Mouse (Mus musculus): ENCODE results near the gene Thoc5. TPM values are rescaled to one million over a fixed set of nuclear protein-coding genes. Genes with fewer than 3 reads are reported as not detected.
A peak's percentile ranks its signal among the peaks of the same experiment; 100 is the strongest.

Thoc5 gene
- total and polyA plus RNA-seq, 2 experiments from 2014 or later: 44.6 to 48.4 TPM

DNA sequence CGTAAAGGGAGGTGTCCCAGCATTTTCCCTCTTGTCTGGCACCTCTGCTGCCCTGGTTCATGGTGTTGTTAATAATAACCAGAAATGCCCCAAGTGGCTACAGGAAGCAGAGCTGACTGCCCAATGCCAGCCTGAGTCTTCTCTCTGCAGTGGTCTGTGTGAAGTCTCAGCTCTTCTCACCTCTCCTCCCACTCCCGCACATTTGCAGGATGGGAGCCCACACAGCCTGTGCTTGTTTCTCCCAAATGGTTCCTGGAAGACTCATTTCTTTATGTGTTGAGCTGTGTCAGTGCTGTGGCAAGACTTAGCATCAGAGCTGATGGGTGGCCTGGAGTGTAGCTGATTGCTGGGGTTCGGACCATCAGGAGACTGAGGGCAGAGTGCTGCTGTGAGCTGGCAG, 32.1 kb downstream of the Thoc5 start:
- Histone ChIP-seq H3K27me3 (ENCODE audit: insufficient read depth, low read length) (no peaks in the 10 kb centered on the region), H3K27ac (ENCODE audit: low read depth, low read length) (no peak overlapping the region), H3K4me2 (ENCODE audit: low read depth, low read length, poor library complexity, severe bottlenecking) (no peak overlapping the region), H3K4me1 (ENCODE audit: insufficient read depth, low read length) (no peaks in the 10 kb centered on the region), H3K4me3 (ENCODE audit: low read depth, low read length) (no peak overlapping the region), H3K36me3 (ENCODE audit: insufficient read depth, low read length) (peaks cover 72% of the 10 kb centered on the region), H3K9ac (replicated peaks; ENCODE audit: low read length, poor library complexity, severe bottlenecking) (no peak overlapping the region), H3K9me3 (ENCODE audit: low read length) (no peaks in the 10 kb centered on the region)
- DNase-seq (ENCODE audit: low spot score): no peak
- 93% methylated on average over 3 of the region's 3 CpGs for WGBS
- no peak for ATAC-seq (ENCODE audit: low FRiP score)
- TF ChIP-seq CTCF (IDR thresholded peaks at IDR 0.05): no peak

DNA sequence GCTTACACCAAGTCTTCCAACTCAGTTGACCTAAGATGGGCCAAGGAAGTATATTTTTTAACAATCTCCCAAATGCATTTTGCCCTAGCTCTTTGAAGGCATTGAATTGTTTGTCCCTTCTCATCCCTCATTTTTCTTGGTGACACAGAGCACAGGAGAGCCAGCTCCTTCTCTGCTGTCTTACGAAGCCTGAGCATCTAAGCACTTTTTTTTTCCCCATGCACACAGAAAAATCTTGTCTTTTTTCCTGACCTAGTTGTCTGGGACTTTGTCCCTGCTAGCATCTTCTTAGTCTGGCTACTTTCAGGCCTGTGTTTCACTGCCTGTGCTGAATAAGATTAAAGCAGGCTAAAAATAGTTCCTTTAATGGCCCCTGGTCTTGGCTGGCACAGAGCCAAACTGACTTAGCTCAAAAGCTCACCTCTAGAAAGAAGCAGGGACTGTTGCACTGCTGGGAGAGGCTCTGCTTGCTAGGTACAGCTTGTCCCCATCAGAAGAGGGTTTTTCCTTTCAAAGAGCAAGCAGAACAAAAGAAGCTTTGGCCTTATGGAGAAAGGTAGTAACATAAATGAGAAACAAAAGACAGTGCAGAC, 36.0 kb downstream of the Thoc5 start:
- DNase-seq (ENCODE audit: low spot score): peak; percentile 66
- Histone ChIP-seq H3K27me3 (ENCODE audit: insufficient read depth, low read length) (no peaks in the 10 kb centered on the region), H3K4me1 (ENCODE audit: insufficient read depth, low read length) (no peaks in the 10 kb centered on the region), H3K36me3 (ENCODE audit: insufficient read depth, low read length) (peaks cover 41% of the 10 kb centered on the region), H3K27ac (ENCODE audit: low read depth, low read length) (peak overlapping the region; percentile 27; the same call in 1 of the 2 replicates), H3K9me3 (ENCODE audit: low read length) (no peaks in the 10 kb centered on the region), H3K4me2 (ENCODE audit: low read depth, low read length, poor library complexity, severe bottlenecking) (no peak overlapping the region), H3K4me3 (ENCODE audit: low read depth, low read length) (no peak overlapping the region), H3K9ac (replicated peaks; ENCODE audit: low read length, poor library complexity, severe bottlenecking) (no peak overlapping the region)
- ATAC-seq (ENCODE audit: low FRiP score): no peak
- WGBS: 45% methylated on average over 1 of the region's 1 CpGs
- no peak for TF ChIP-seq CTCF (IDR thresholded peaks at IDR 0.05)

DNA sequence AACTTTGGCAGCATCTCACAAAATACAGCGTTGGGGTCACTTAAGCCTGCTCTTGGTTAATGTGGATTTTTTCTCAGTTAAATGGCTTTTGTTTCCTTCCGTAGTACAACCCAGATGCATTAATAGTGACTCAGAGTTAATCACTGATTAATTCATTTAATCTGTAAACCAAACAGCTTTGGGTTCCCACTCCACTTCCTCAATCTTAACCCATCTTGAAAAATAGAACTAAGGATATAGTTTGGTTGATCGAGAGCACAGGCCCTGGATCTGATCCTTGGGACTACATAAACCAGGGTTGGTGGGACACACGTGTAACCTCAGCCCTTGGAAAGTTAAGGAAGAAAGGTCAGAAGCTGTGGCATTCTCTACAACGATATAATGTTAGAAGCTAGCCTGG, 41.1 kb downstream of the Thoc5 start:
- Histone ChIP-seq H3K4me3 (ENCODE audit: low read depth, low read length) (no peak overlapping the region), H3K4me1 (ENCODE audit: insufficient read depth, low read length) (no peaks in the 10 kb centered on the region), H3K36me3 (ENCODE audit: insufficient read depth, low read length) (peaks cover 8% of the 10 kb centered on the region; the same call in 1 of the 2 replicates), H3K27me3 (ENCODE audit: insufficient read depth, low read length) (no peaks in the 10 kb centered on the region), H3K27ac (ENCODE audit: low read depth, low read length) (no peak overlapping the region), H3K9ac (replicated peaks; ENCODE audit: low read length, poor library complexity, severe bottlenecking) (no peak overlapping the region), H3K9me3 (ENCODE audit: low read length) (no peaks in the 10 kb centered on the region), H3K4me2 (ENCODE audit: low read depth, low read length, poor library complexity, severe bottlenecking) (no peak overlapping the region)
- TF ChIP-seq CTCF (IDR thresholded peaks at IDR 0.05): no peak
- 81% methylated on average over 5 of the region's 5 CpGs for WGBS
- no peak for ATAC-seq (ENCODE audit: low FRiP score)
- DNase-seq (ENCODE audit: low spot score): no peak

DNA sequence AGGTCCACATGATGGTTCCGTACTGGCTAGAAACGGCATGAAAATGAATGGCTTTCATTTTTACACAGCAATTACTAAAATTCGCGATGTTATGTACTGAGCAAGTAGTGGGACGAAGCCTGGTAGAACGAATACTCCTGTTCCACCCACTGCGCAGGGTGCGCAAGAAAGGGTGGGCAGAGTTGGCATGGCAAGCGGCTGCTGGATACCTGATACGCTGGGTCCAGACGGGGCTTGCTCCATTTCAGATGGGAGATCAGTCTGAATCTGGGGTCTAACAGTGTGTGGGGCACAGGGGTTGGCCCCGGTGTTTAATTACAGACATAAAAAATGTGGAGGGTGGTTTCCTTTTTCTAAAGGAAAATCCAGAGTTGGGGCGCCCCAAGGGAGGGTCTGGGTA, 51.4 kb downstream of the Thoc5 start:
- Histone ChIP-seq H3K27ac (ENCODE audit: low read depth, low read length) (0 out of 2 replicates have a peak overlapping the region, but pooled peaks have one; percentile 12), H3K4me2 (ENCODE audit: low read depth, low read length, poor library complexity, severe bottlenecking) (peak overlapping the region; percentile 78), H3K4me1 (ENCODE audit: insufficient read depth, low read length) (0 out of 2 replicates have a peak, but pooled peaks cover 5% of the 10 kb centered on the region), H3K9me3 (ENCODE audit: low read length) (no peaks in the 10 kb centered on the region), H3K9ac (replicated peaks; ENCODE audit: low read length, poor library complexity, severe bottlenecking) (peak overlapping the region; percentile 79), H3K4me3 (ENCODE audit: low read depth, low read length) (peak overlapping the region; percentile 84), H3K36me3 (ENCODE audit: insufficient read depth, low read length) (peaks cover 6% of the 10 kb centered on the region; the same call in 1 of the 2 replicates), H3K27me3 (ENCODE audit: insufficient read depth, low read length) (peaks cover 23% of the 10 kb centered on the region)
- DNase-seq (ENCODE audit: low spot score) (no peak), ATAC-seq (ENCODE audit: low FRiP score) (peak; percentile 45)
- no peak for TF ChIP-seq CTCF (IDR thresholded peaks at IDR 0.05)
- WGBS: 38% methylated on average over 13 of the region's 13 CpGs

DNA sequence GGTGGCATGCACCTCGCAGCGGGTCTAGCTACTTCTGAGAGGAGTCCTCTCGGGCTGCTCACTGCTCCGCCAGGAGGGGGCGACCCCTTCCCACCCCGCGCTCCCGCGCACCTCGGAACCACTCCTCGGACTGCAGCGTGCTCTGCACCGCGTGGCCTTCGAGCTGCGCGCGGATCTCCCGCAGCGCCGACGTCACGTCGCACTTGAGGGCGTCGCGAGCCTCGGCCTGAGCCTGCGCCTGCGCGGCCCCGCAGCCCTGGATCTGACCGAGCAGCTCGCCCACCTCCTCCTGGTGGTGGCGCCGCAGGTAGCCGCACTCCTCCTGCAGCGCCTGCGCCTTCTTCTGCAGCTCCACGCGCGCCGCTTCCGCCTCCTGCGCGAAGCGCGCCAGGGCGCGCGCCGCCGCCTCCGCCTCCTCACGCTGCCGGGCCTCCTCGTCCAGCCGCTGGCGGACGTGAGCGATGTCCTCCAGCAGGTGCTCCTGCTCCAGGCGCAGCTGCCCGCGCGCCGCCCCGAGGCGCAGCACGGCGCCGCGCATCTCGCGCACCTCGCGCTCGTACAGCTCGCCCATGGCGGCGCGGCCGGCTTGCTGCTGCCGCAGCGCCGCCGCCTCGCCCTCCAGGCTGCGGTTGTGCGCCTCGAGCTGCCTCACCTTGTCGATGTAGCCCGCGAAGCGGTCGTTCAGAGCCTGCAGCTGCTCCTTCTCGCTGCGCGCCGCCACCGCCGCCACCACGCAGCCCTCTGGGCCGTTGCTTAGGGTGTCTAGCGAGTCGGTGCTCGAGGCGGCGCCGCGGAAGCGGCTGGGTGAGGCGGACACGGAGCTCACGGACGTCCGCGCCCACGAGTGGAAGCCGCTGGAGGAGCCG, 52.1 kb downstream of the Thoc5 start:
- under 1% methylated on average over 113 of the region's 120 CpGs for whole genome bisulfite sequencing

DNA sequence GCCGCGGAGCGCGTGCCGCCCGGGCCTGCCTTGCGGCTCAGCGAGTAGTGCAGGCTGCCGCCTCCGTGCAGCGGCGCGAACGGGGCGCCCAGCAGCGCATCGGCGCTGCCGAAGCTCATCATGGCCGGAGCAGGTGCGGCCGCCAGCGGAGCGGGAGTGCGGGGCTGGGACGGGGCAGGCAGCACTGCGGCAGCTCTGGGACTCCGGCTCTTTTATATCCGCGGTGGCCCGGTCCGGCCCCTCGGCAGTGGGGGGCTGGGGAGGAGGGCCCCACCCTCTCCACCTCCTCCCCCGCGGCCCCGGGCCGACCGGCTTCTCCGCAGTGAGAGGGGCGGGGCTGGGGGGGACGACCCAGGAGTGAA, 52.7 kb downstream of the Thoc5 start, which contains the start of gene Nefh:
Gene Nefh, minus strand, starts transcription at position 252 of the 362 bp plus-strand sequence.
- Histone ChIP-seq H3K9me3 (ENCODE audit: low read length) (no peaks in the 10 kb centered on the region), H3K4me2 (ENCODE audit: low read depth, low read length, poor library complexity, severe bottlenecking) (peak within 1 kb of the TSS; percentile 78), H3K36me3 (ENCODE audit: insufficient read depth, low read length) (no peaks in the 10 kb centered on the region), H3K9ac (replicated peaks; ENCODE audit: low read length, poor library complexity, severe bottlenecking) (peak within 1 kb of the TSS; percentile 79), H3K27ac (ENCODE audit: low read depth, low read length) (peak within 1 kb of the TSS; percentile 91), H3K27me3 (ENCODE audit: insufficient read depth, low read length) (peaks cover 23% of the 10 kb centered on the region), H3K4me3 (ENCODE audit: low read depth, low read length) (peak within 1 kb of the TSS; percentile 84), H3K4me1 (ENCODE audit: insufficient read depth, low read length) (0 out of 2 replicates have a peak, but pooled peaks cover 5% of the 10 kb centered on the region)
- WGBS: under 1% methylated on average over 22 of the region's 41 CpGs
- no peak for TF ChIP-seq CTCF (IDR thresholded peaks at IDR 0.05)
- ATAC-seq (ENCODE audit: low FRiP score): peak; percentile 31
- DNase-seq (ENCODE audit: low spot score): no peak

More for the DNA sequence above, 52.1 kb downstream of the Thoc5 start:
- DNase-seq (ENCODE audit: low spot score) (peak; percentile 88), ATAC-seq (ENCODE audit: low FRiP score) (peak; percentile 95)
- H3K9me3 ChIP-seq (ENCODE audit: low read length): no peaks in the 10 kb centered on the region
- H3K4me1 ChIP-seq (ENCODE audit: insufficient read depth, low read length): 0 out of 2 replicates have a peak, but pooled peaks cover 5% of the 10 kb centered on the region
- peak overlapping the region; percentile 79 for H3K9ac ChIP-seq (replicated peaks; ENCODE audit: low read length, poor library complexity, severe bottlenecking)
- H3K27me3 ChIP-seq (ENCODE audit: insufficient read depth, low read length): peaks cover 23% of the 10 kb centered on the region
- peak overlapping the region; percentile 84 for H3K4me3 ChIP-seq (ENCODE audit: low read depth, low read length)
- peaks cover 4% of the 10 kb centered on the region; the same call in 1 of the 2 replicates for H3K36me3 ChIP-seq (ENCODE audit: insufficient read depth, low read length)
- H3K4me2 ChIP-seq (ENCODE audit: low read depth, low read length, poor library complexity, severe bottlenecking): peak overlapping the region; percentile 78
- peak overlapping the region; percentile 91 for H3K27ac ChIP-seq (ENCODE audit: low read depth, low read length)
- TF ChIP-seq CTCF (IDR thresholded peaks at IDR 0.05): peak; percentile 70

Measured in midbrain, postnatal 0 days (tissue).